Mouse (Mus musculus): ENCODE data around the gene Lmf1. TPM values are rescaled to one million over a fixed set of nuclear protein-coding genes. Genes with fewer than 3 reads are reported as not detected.

Gene Lmf1
- total and polyA plus RNA-seq, 3 experiments: 14.0 to 30.5 TPM; not detected in 1

DNA sequence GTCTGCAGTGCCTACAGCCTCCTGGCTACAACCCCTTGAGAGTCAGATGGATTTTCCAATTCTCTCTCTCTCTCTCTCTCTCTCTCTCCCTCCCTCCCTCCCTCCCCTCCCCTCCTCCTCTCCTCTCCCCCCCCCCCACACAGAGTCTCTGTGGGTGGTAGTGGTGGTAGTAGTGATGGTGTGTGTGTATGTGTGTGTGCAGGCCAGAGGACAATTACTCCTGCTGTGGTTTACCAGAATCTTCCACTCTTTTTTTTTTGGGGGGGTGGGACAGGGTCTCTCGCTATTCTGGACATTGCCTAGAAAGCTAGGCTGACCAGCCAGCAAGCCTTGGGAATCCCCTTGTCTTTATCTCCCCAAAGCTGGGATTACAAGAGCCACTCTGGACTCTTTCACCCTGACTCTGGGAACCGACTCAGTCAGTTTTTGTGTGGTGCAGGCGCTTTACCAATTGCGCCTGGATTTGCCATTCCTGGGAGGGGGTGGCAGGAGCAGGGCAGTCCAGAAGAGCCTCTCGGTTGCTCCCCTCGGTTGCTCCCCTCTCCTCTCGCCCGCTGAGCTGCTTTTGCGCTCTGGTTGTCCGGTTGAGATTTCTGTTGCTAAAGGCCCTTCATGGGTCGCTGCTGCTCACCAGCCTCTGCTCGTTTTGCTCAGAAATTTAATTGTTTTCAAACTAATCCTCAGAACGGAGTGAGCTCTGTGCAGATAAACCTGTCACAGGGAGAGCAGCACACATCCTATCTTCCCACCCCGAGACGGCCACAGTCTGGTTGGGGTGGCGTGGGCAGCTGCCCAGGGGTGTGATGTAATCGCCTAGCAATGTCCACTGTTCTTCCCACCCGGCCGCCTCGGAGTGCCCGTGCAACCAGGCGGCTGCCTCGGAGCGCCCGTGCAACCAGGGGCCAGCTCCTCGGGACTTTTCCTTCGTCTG is 39.7 kb upstream of the Lmf1 start:
- no peak overlapping the region for H3K9ac ChIP-seq (ENCODE audit: control insufficient read depth, low read depth, low read length, poor library complexity, severe bottlenecking)
- no peak for DNase-seq (ENCODE audit: low read depth, low spot score)
- no peak overlapping the region for H3K27ac ChIP-seq (ENCODE audit: control insufficient read depth, low read depth, low read length)
- H3K79me2 ChIP-seq (ENCODE audit: control insufficient read depth, insufficient read depth, low read length, poor library complexity): no peaks in the 10 kb centered on the region
- no peaks in the 10 kb centered on the region for H3K4me1 ChIP-seq (ENCODE audit: control insufficient read depth in 1 of 2, insufficient read depth in 2 of 2, low read length in 2 of 2)
- H3K4me3 ChIP-seq (ENCODE audit: control insufficient read depth in 1 of 2, insufficient read depth in 1 of 2, low read depth in 2 of 2, low read length in 2 of 2): no peak overlapping the region
- H3K36me3 ChIP-seq (ENCODE audit: control insufficient read depth in 1 of 2, insufficient read depth in 2 of 2, low read length in 2 of 2): no peaks in the 10 kb centered on the region
- H3K27me3 ChIP-seq (ENCODE audit: control insufficient read depth in 1 of 2, insufficient read depth in 2 of 2, low read length in 2 of 2): peaks cover 3 to 11% of the 10 kb centered on the region in 2 experiments
- TF ChIP-seq JUND (IDR thresholded peaks at IDR 0.05; ENCODE audit: low read depth, low read length): no peak
- no peak for TF ChIP-seq KAT2A (conservative IDR thresholded peaks at IDR 0.05; ENCODE audit: low read depth, low read length)
- no peak for TF ChIP-seq MYC (IDR thresholded peaks at IDR 0.05; ENCODE audit: low read depth, low read length)
- TF ChIP-seq EP300 (IDR thresholded peaks at IDR 0.05; ENCODE audit: low read depth in 1 of 2, low read length in 2 of 2): no peak
- no peak for TF ChIP-seq ZC3H11A (IDR thresholded peaks at IDR 0.05; ENCODE audit: low read depth, low read length)
- TF ChIP-seq ELF1 (IDR thresholded peaks at IDR 0.05; ENCODE audit: low read depth, low read length): no peak
- no peak for TF ChIP-seq TCF12 (IDR thresholded peaks at IDR 0.05; ENCODE audit: low read depth, low read length)
- no peak for TF ChIP-seq SMC3 (IDR thresholded peaks at IDR 0.05; ENCODE audit: low read depth, low read length)
- no peak for TF ChIP-seq MAZ (IDR thresholded peaks at IDR 0.05; ENCODE audit: low read depth, low read length)
- no peaks in the 10 kb centered on the region for H3K9me3 ChIP-seq (replicated peaks; ENCODE audit: insufficient read depth, low read length)

DNA sequence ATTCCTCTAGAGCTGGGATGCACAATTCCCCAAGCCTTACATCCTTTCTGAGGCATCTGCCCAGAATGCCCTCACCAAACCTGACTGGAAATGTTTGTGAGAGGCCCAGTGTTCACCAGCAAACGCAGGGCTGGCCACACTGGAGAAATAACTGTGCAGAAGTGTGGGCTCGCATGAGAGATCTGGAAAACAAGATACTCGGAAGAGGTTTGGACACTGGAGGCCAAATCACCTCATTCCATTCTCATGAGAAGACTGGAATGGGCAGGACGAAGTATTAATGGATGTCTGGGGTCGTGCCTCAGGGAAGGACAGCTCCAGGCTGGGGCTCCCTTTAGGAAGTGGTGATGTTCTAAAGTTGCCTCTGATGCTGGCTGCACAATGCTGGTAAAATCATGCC is 38.2 kb upstream of the Lmf1 start:
- Histone ChIP-seq H3K27ac (ENCODE audit: control insufficient read depth, low read depth, low read length) (no peak overlapping the region), H3K4me1 (ENCODE audit: control insufficient read depth in 1 of 2, insufficient read depth in 2 of 2, low read length in 2 of 2) (no peaks in the 10 kb centered on the region), H3K79me2 (ENCODE audit: control insufficient read depth, insufficient read depth, low read length, poor library complexity) (no peaks in the 10 kb centered on the region), H3K9ac (ENCODE audit: control insufficient read depth, low read depth, low read length, poor library complexity, severe bottlenecking) (no peak overlapping the region), H3K4me3 (ENCODE audit: control insufficient read depth in 1 of 2, insufficient read depth in 1 of 2, low read depth in 2 of 2, low read length in 2 of 2) (no peak overlapping the region), H3K36me3 (ENCODE audit: control insufficient read depth in 1 of 2, insufficient read depth in 2 of 2, low read length in 2 of 2) (no peaks in the 10 kb centered on the region), H3K27me3 (ENCODE audit: control insufficient read depth in 1 of 2, insufficient read depth in 2 of 2, low read length in 2 of 2) (peaks cover 0 to 12% of the 10 kb centered on the region in 2 experiments; a peak in 2 of 4 replicates), H3K9me3 (replicated peaks; ENCODE audit: insufficient read depth, low read length) (no peaks in the 10 kb centered on the region)
- TF ChIP-seq ZKSCAN1 (IDR thresholded peaks at IDR 0.05; ENCODE audit: low read depth, low read length): no peak
- TF ChIP-seq POLR2AphosphoS5 (IDR thresholded peaks at IDR 0.05; ENCODE audit: borderline replicate concordance, low read depth, low read length): no peak
- TF ChIP-seq MEF2A (IDR thresholded peaks at IDR 0.05; ENCODE audit: extremely low read depth, insufficient replicate concordance, low read depth, low read length, poor library complexity, severe bottlenecking): no peak
- no peak for TF ChIP-seq MAX (IDR thresholded peaks at IDR 0.05; ENCODE audit: low read length)
- no peak for TF ChIP-seq ELF1 (IDR thresholded peaks at IDR 0.05; ENCODE audit: low read depth, low read length)
- TF ChIP-seq USF2 (IDR thresholded peaks at IDR 0.05; ENCODE audit: borderline replicate concordance in 1 of 2, insufficient read depth in 1 of 2, low read depth in 1 of 2, low read length in 2 of 2): no peak
- no peak for TF ChIP-seq ETS1 (IDR thresholded peaks at IDR 0.05; ENCODE audit: low read depth, low read length)
- no peak for TF ChIP-seq BHLHE40 (IDR thresholded peaks at IDR 0.05; ENCODE audit: borderline replicate concordance, low read depth, low read length)
- TF ChIP-seq MYB (IDR thresholded peaks at IDR 0.05; ENCODE audit: low read depth, low read length): no peak
- no peak for TF ChIP-seq E2F4 (IDR thresholded peaks at IDR 0.05; ENCODE audit: borderline replicate concordance, low read depth, low read length)
- no peak for TF ChIP-seq TCF12 (IDR thresholded peaks at IDR 0.05; ENCODE audit: low read depth, low read length)
- no peak for TF ChIP-seq CTCF (IDR thresholded peaks at IDR 0.05 in 2 of 3, conservative IDR thresholded peaks at IDR 0.05 in 1 of 3; ENCODE audit: control insufficient read depth in 1 of 3, insufficient read depth in 1 of 3, low read depth in 2 of 3, low read length in 3 of 3, poor library complexity in 1 of 3, severe bottlenecking in 1 of 3)
- no peak for TF ChIP-seq SMC3 (IDR thresholded peaks at IDR 0.05; ENCODE audit: low read depth, low read length)
- TF ChIP-seq JUND (IDR thresholded peaks at IDR 0.05; ENCODE audit: low read depth, low read length): no peak
- no peak for TF ChIP-seq USF1 (IDR thresholded peaks at IDR 0.05; ENCODE audit: low read depth, low read length)
- TF ChIP-seq MAZ (IDR thresholded peaks at IDR 0.05; ENCODE audit: low read depth, low read length): no peak
- no peak for TF ChIP-seq ZC3H11A (IDR thresholded peaks at IDR 0.05; ENCODE audit: low read depth, low read length)
- TF ChIP-seq CHD1 (IDR thresholded peaks at IDR 0.05; ENCODE audit: low read depth, low read length): no peak
- no peak for DNase-seq (ENCODE audit: low read depth, low spot score)
